Comparison of ENCODE assay signal across 10 mouse cellular contexts in the genomic region with DNA sequence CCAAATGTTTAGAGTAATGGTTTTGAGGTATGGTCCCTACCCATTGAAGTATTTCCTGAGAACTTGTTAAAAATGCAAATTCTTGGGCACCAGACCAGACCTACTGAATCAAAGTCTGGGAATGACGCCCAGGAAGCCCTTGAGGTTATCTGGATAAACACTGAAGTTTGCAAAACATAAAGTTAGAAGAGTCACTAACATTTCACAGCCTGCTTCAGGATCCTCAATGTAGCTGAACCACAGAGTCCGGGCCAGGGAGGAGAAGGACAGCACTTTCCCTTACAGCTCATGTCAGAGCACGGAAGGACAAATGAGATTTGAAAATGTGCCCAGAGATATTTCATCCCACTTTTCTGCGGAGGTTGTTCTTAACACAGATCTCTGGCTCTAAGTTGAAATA.
DNase-seq lines count a peak whose midpoint lies in the region; TF ChIP-seq lines count a peak whose summit lies in the region.
"Had no signal": no experiment of that assay in that cellular context is flagged by ENCODE, and none has a peak within 500 bp of the region (broad histone marks: within the 10 kb centered on the region; RNA-seq: fewer than 3 reads in every experiment).

No protein-coding gene starts in this region.

- H3K4me3 ChIP-seq in left cerebral cortex, adult 2 months: no peak overlapping the region
- H3K4me3 ChIP-seq: megakaryocyte, embryonic 14.5 days had no signal

- DNase-seq in heart, adult 11 months: peak; percentile 34
- DNase-seq in heart, postnatal 10 days: no peak
- peak; percentile 25 for DNase-seq in fibroblast of lung, adult 2 months (ENCODE audit: low read depth)
- DNase-seq in kidney, postnatal 10 days: peak; percentile 65
- peak; percentile 32 for DNase-seq in lung, postnatal 10 days
- DNase-seq in neural tube, embryonic 10.5 days (ENCODE audit: extremely low spot score, low spot score): no peak
- no peak for DNase-seq in left cerebral cortex, adult 2 months (ENCODE audit: extremely low spot score in 1 of 2, low spot score in 2 of 2)
- DNase-seq: cerebellum, adult 9-11 months had no signal

- intact Hi-C loops in heart, postnatal 10 days (cut with DNase I): no loop called here
- intact Hi-C loops in left cerebral cortex, adult 2 months (cut with DNase I): no loop called here

- no peak overlapping the region for H3K27ac ChIP-seq in left cerebral cortex, adult 2 months
- H3K27ac ChIP-seq: hindbrain, postnatal 0 days had no signal

- no peak for TF ChIP-seq CTCF in left cerebral cortex, adult 2 months (IDR thresholded peaks at IDR 0.05)

Comparison
In these comparisons a context has a peak if more than half of its experiments do, and no peak if none do; other contexts are left out.
1. DNase-seq: peak in heart, adult 11 months (single experiment), fibroblast of lung, adult 2 months (single experiment), kidney, postnatal 10 days (single experiment) and lung, postnatal 10 days (single experiment); none in heart, postnatal 10 days (0 of 2), neural tube, embryonic 10.5 days (single experiment) and left cerebral cortex, adult 2 months (0 of 2).